Mouse (Mus musculus) neural tube, embryonic 15.5 days (tissue): ENCODE measurements around the gene Elob. TPM values are rescaled to one million over a fixed set of nuclear protein-coding genes. Genes with fewer than 3 reads are reported as not detected.

Source experiments
- ATAC-seq: fragments of 200-750 bp; cut with Nextera tagmentation; 2 replicates; pipeline ENCODE4 v1.8.0; 2017; ENCODE audit warnings: mild to moderate bottlenecking, moderate TSS enrichment, moderate library complexity; ENCODE audit not compliant: low FRiP score
- H3K27ac ChIP-seq: fragments of 300-500 bp; sonication (generic); replicated peaks from 2 replicates; pipeline ENCODE4 v1.5.1; 2015; ENCODE audit warnings: mild to moderate bottlenecking, inconsistent platforms
- H3K27me3 ChIP-seq: fragments of 300-500 bp; sonication (generic); replicated peaks from 2 replicates; pipeline ENCODE4 v1.6.1; 2015; ENCODE audit warnings: inconsistent platforms
- H3K36me3 ChIP-seq: fragments of 300-500 bp; sonication (generic); 2 replicates; pipeline ENCODE4 v1.6.1; 2015; ENCODE audit warnings: inconsistent platforms
- H3K4me1 ChIP-seq: fragments of 300-500 bp; sonication (generic); 2 replicates; pipeline ENCODE4 v1.6.1; 2015; ENCODE audit warnings: inconsistent platforms
- H3K4me2 ChIP-seq: fragments of 300-500 bp; sonication (generic); 2 replicates; pipeline ENCODE4 v1.6.1; 2015; ENCODE audit warnings: inconsistent platforms, mild to moderate bottlenecking, moderate library complexity
- H3K4me3 ChIP-seq: fragments of 300-500 bp; sonication (generic); replicated peaks from 2 replicates; pipeline ENCODE4 v1.5.1; 2015; ENCODE audit warnings: mild to moderate bottlenecking, inconsistent platforms
- H3K9ac ChIP-seq: fragments of 300-500 bp; sonication (generic); replicated peaks from 2 replicates; pipeline ENCODE4 v1.6.1; 2015; ENCODE audit warnings: mild to moderate bottlenecking, inconsistent platforms
- H3K9me3 ChIP-seq: fragments of 300-500 bp; sonication (generic); replicated peaks from 2 replicates; pipeline ENCODE4 v1.6.1; 2016; ENCODE audit warnings: inconsistent platforms
- whole genome bisulfite sequencing: fragments of 180-500 bp; shearing (Covaris S2); methylation state at CpG from one replicate; pipeline ENCODE4 v1.1.7; 2015; ENCODE audit warnings: mixed read lengths; 5-methylcytosine and 5-hydroxymethylcytosine counted together
- polyA plus RNA-seq: library from polyadenylated mRNA; unstranded; fragments of >200 nt; fragmentation: Nextera tagmentation; extraction: Ambion mirVana; gene quantifications from 2 replicates; pipeline ENCODE4 v1.2.1, GENCODE M21; 2015

Gene Elob
- polyA plus RNA-seq, 1 experiment from 2014 or later, result 1,344 TPM

GRCm38 (mm10) chr17:23823018-23823417 lies 5.9 kb downstream of the Elob start:
- Histone ChIP-seq H3K9ac (no peak overlapping the region), H3K4me1 (peaks cover 20% of the 10 kb centered on the region), H3K36me3 (peaks cover 92% of the 10 kb centered on the region), H3K27me3 (no peaks in the 10 kb centered on the region), H3K4me2 (no peak overlapping the region), H3K4me3 (no peak overlapping the region), H3K27ac (no peak overlapping the region), H3K9me3 (peaks cover 13% of the 10 kb centered on the region; the same call in 1 of the 2 replicates)
- ATAC-seq, result no peak
- WGBS, result 89% methylated on average over 16 of the region's 16 CpGs

GRCm38 (mm10) chr17:23822094-23822493 lies 6.8 kb downstream of the Elob start:
- no peak overlapping the region for H3K4me2 ChIP-seq
- H3K9ac ChIP-seq, result no peak overlapping the region
- H3K4me1 ChIP-seq, result peaks cover 11% of the 10 kb centered on the region
- H3K9me3 ChIP-seq, result peaks cover 18% of the 10 kb centered on the region; the same call in 1 of the 2 replicates
- 91% methylated on average over 6 of the region's 6 CpGs for WGBS
- H3K36me3 ChIP-seq, result peaks cover 98% of the 10 kb centered on the region
- H3K27ac ChIP-seq, result no peak overlapping the region
- H3K27me3 ChIP-seq, result no peaks in the 10 kb centered on the region
- no peak overlapping the region for H3K4me3 ChIP-seq
- ATAC-seq, result no peak

- Histone ChIP-seq H3K4me3 (no peak overlapping the region), H3K27ac (no peak overlapping the region), H3K9ac (no peak overlapping the region), H3K36me3 (peaks cover 99% of the 10 kb centered on the region), H3K4me2 (no peak overlapping the region), H3K27me3 (no peaks in the 10 kb centered on the region), H3K4me1 (no peaks in the 10 kb centered on the region), H3K9me3 (peaks cover 18% of the 10 kb centered on the region; the same call in 1 of the 2 replicates)
- ATAC-seq, result no peak
- 98% methylated on average over 5 of the region's 5 CpGs for WGBS
Measured at GRCm38 (mm10) chr17:23820731-23821130, 8.2 kb downstream of the Elob start.

- Histone ChIP-seq H3K4me3 (no peak overlapping the region), H3K9me3 (peaks cover 24% of the 10 kb centered on the region; the same call in 1 of the 2 replicates), H3K27ac (no peak overlapping the region), H3K36me3 (peaks cover 98% of the 10 kb centered on the region), H3K27me3 (no peaks in the 10 kb centered on the region), H3K4me1 (no peaks in the 10 kb centered on the region), H3K9ac (no peak overlapping the region), H3K4me2 (no peak overlapping the region)
- no peak for ATAC-seq
- WGBS, result 97% methylated on average over 25 of the region's 25 CpGs
Measured at GRCm38 (mm10) chr17:23819235-23819634, 9.7 kb downstream of the Elob start.

GRCm38 (mm10) chr17:23818579-23818978 lies 10.4 kb downstream of the Elob start:
- Histone ChIP-seq H3K36me3 (peaks cover 97% of the 10 kb centered on the region), H3K9ac (no peak overlapping the region), H3K4me2 (no peak overlapping the region), H3K4me3 (no peak overlapping the region), H3K27ac (no peak overlapping the region), H3K9me3 (peaks cover 24% of the 10 kb centered on the region; the same call in 1 of the 2 replicates), H3K27me3 (no peaks in the 10 kb centered on the region), H3K4me1 (no peaks in the 10 kb centered on the region)
- 98% methylated on average over 8 of the region's 8 CpGs for WGBS
- no peak for ATAC-seq

GRCm38 (mm10) chr17:23815641-23816040 lies 13.3 kb downstream of the Elob start:
- H3K27me3 ChIP-seq, result no peaks in the 10 kb centered on the region
- ATAC-seq, result no peak
- no peak overlapping the region for H3K4me2 ChIP-seq
- no peak overlapping the region for H3K4me3 ChIP-seq
- peaks cover 24% of the 10 kb centered on the region; the same call in 1 of the 2 replicates for H3K9me3 ChIP-seq
- H3K4me1 ChIP-seq, result no peaks in the 10 kb centered on the region
- peaks cover 93% of the 10 kb centered on the region for H3K36me3 ChIP-seq
- 98% methylated on average over 16 of the region's 16 CpGs for WGBS
- H3K9ac ChIP-seq, result no peak overlapping the region
- H3K27ac ChIP-seq, result no peak overlapping the region

GRCm38 (mm10) chr17:23807918-23808317 lies 21.0 kb downstream of the Elob start:
- Histone ChIP-seq H3K36me3 (peaks cover 52% of the 10 kb centered on the region), H3K27me3 (no peaks in the 10 kb centered on the region), H3K4me1 (peaks cover 39% of the 10 kb centered on the region), H3K9me3 (no peaks in the 10 kb centered on the region), H3K27ac (no peak overlapping the region), H3K9ac (no peak overlapping the region), H3K4me2 (no peak overlapping the region), H3K4me3 (no peak overlapping the region)
- WGBS, result 99% methylated on average over 3 of the region's 3 CpGs
- no peak for ATAC-seq

- 83% methylated on average over 25 of the region's 25 CpGs for WGBS
- Histone ChIP-seq H3K9ac (no peak overlapping the region), H3K27ac (no peak overlapping the region; the same call in 1 of the 2 replicates), H3K36me3 (peaks cover 44% of the 10 kb centered on the region), H3K4me3 (no peak overlapping the region), H3K4me1 (peaks cover 44% of the 10 kb centered on the region), H3K9me3 (no peaks in the 10 kb centered on the region), H3K4me2 (peak overlapping the region; percentile 83), H3K27me3 (no peaks in the 10 kb centered on the region)
- no peak for ATAC-seq
Measured at GRCm38 (mm10) chr17:23806867-23807266, 22.1 kb downstream of the Elob start.

- no peak for ATAC-seq
- Histone ChIP-seq H3K4me3 (peak overlapping the region; percentile 74), H3K9me3 (no peaks in the 10 kb centered on the region), H3K27ac (peak overlapping the region; percentile 99; the same call in 1 of the 2 replicates), H3K4me1 (peaks cover 44% of the 10 kb centered on the region), H3K9ac (peak overlapping the region; percentile 88), H3K27me3 (no peaks in the 10 kb centered on the region), H3K36me3 (peaks cover 21% of the 10 kb centered on the region), H3K4me2 (peak overlapping the region; percentile 83)
- 4% methylated on average over 8 of the region's 8 CpGs for whole genome bisulfite sequencing
Measured at GRCm38 (mm10) chr17:23804426-23805085, 24.4 kb downstream of the Elob start.

GRCm38 (mm10) chr17:23803366-23804041 lies 25.4 kb downstream of the Elob start:
- Histone ChIP-seq H3K36me3 (peaks cover 10% of the 10 kb centered on the region), H3K27me3 (no peaks in the 10 kb centered on the region), H3K4me3 (peak overlapping the region; percentile 74), H3K4me1 (peaks cover 44% of the 10 kb centered on the region), H3K9ac (peak overlapping the region; percentile 88), H3K9me3 (no peaks in the 10 kb centered on the region), H3K27ac (peak overlapping the region; percentile 99), H3K4me2 (peak overlapping the region; percentile 83)
- ATAC-seq, result peak; percentile 60
- 0% methylated on average over 62 of the region's 83 CpGs for WGBS

- Histone ChIP-seq H3K27ac (peak overlapping the region; percentile 99), H3K4me3 (peak overlapping the region; percentile 74), H3K9me3 (no peaks in the 10 kb centered on the region), H3K27me3 (no peaks in the 10 kb centered on the region), H3K4me2 (peak overlapping the region; percentile 83), H3K4me1 (peaks cover 43% of the 10 kb centered on the region), H3K36me3 (peaks cover 4% of the 10 kb centered on the region; the same call in 1 of the 2 replicates), H3K9ac (peak overlapping the region; percentile 88)
- ATAC-seq, result peak; percentile 97
- under 1% methylated on average over 59 of the region's 60 CpGs for WGBS
Measured at GRCm38 (mm10) chr17:23802746-23803365, 26.1 kb downstream of the Elob start.
